ENCODE assay signal across 22 mouse cellular contexts in the genomic region with DNA sequence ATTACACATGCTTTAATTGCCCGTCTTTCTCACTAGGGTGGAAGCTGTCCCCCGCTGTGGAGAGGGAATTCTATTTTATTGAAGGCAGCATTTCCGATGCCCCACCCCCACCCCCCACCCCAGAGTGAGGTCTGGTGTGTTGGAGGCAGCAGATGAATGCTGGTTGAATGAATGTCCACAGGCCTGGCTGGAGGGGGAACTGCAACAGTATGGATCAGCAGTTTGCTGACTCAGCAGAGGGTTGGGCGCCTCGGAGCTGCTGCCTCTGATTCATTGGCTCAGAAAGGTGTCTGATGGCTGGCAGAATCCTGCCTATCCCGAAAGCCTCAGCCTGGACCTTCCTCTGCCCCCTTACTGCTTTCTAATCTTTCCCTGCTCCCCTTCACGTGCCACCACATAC.
A peak's percentile ranks its signal among the peaks of the same experiment; 100 is the strongest.
DNase-seq lines count a peak whose midpoint lies in the region; ATAC-seq and TF ChIP-seq lines count a peak whose summit lies in the region.
"Had no signal": no experiment of that assay in that cellular context is flagged by ENCODE, and none has a peak within 500 bp of the region (broad histone marks: within the 10 kb centered on the region; RNA-seq: fewer than 3 reads in every experiment).

No protein-coding gene starts in this region.

- no peak overlapping the region for H3K4me3 ChIP-seq in hindbrain, embryonic 16.5 days (ENCODE audit: low read length)
- no peak overlapping the region for H3K4me3 ChIP-seq in hindbrain, embryonic 11.5 days (ENCODE audit: low read depth, low read length)
- no peak overlapping the region for H3K4me3 ChIP-seq in midbrain, postnatal 0 days (ENCODE audit: low read depth, low read length)
- no peak overlapping the region for H3K4me3 ChIP-seq in midbrain, embryonic 15.5 days
- H3K4me3 ChIP-seq: hindbrain, embryonic 15.5 days; limb, embryonic 12.5 days; liver, embryonic 12.5 days; stomach, embryonic 15.5 days had no signal

- H3K4me2 ChIP-seq in hindbrain, embryonic 16.5 days (ENCODE audit: low read length): no peak overlapping the region
- no peak overlapping the region for H3K4me2 ChIP-seq in hindbrain, embryonic 11.5 days (replicated peaks; ENCODE audit: low read depth, low read length)
- H3K4me2 ChIP-seq in midbrain, postnatal 0 days (ENCODE audit: low read depth, low read length, poor library complexity, severe bottlenecking): no peak overlapping the region
- no peak overlapping the region for H3K4me2 ChIP-seq in midbrain, embryonic 15.5 days
- H3K4me2 ChIP-seq: hindbrain, embryonic 15.5 days; limb, embryonic 12.5 days; liver, embryonic 12.5 days; stomach, embryonic 15.5 days had no signal

- no peaks in the 10 kb centered on the region for H3K9me3 ChIP-seq in hindbrain, embryonic 16.5 days (ENCODE audit: control insufficient read depth, low read length)
- H3K9me3 ChIP-seq in hindbrain, embryonic 11.5 days (ENCODE audit: control insufficient read depth, low read length): no peaks in the 10 kb centered on the region
- H3K9me3 ChIP-seq in midbrain, postnatal 0 days (ENCODE audit: low read length): no peaks in the 10 kb centered on the region
- H3K9me3 ChIP-seq in midbrain, embryonic 15.5 days: no peaks in the 10 kb centered on the region
- H3K9me3 ChIP-seq: hindbrain, embryonic 15.5 days; limb, embryonic 12.5 days; stomach, embryonic 15.5 days had no signal

- 45% methylated on average over 7 of the region's 7 CpGs for WGBS in hindbrain, embryonic 16.5 days
- WGBS in hindbrain, embryonic 11.5 days: 66% methylated on average over 7 of the region's 7 CpGs
- WGBS in midbrain, postnatal 0 days: 59% methylated on average over 7 of the region's 7 CpGs
- WGBS in midbrain, embryonic 15.5 days: 52% methylated on average over 7 of the region's 7 CpGs

- no peak for ATAC-seq in hindbrain, embryonic 16.5 days
- ATAC-seq in hindbrain, embryonic 11.5 days (ENCODE audit: low FRiP score): no peak
- ATAC-seq in midbrain, postnatal 0 days (ENCODE audit: low FRiP score): no peak
- ATAC-seq in midbrain, embryonic 15.5 days (replicated peaks): no peak
- ATAC-seq: CD4-positive, CD25-positive, alpha-beta regulatory T cell, adult 4 months; intestine, postnatal 0 days; liver, embryonic 12.5 days had no signal

- no peak for TF ChIP-seq CTCF in midbrain, postnatal 0 days (IDR thresholded peaks at IDR 0.05)

- H3K9ac ChIP-seq in hindbrain, embryonic 16.5 days (ENCODE audit: low read depth, low read length): no peak overlapping the region
- H3K9ac ChIP-seq in hindbrain, embryonic 11.5 days (ENCODE audit: low read depth, low read length): no peak overlapping the region
- H3K9ac ChIP-seq in midbrain, postnatal 0 days (replicated peaks; ENCODE audit: low read length, poor library complexity, severe bottlenecking): no peak overlapping the region
- no peak overlapping the region for H3K9ac ChIP-seq in midbrain, embryonic 15.5 days
- H3K9ac ChIP-seq: hindbrain, embryonic 15.5 days; limb, embryonic 12.5 days; liver, embryonic 12.5 days; stomach, embryonic 15.5 days had no signal

- peak; percentile 27 for DNase-seq in embryo, embryonic 11 days
- no peak for DNase-seq in embryo, embryonic 9.5 days (ENCODE audit: extremely low spot score)
- DNase-seq in hindbrain, embryonic 11.5 days (ENCODE audit: low spot score): no peak
- peak; percentile 36 for DNase-seq in midbrain, postnatal 0 days (ENCODE audit: low spot score)
- peak; percentile 53 for DNase-seq in retina, postnatal 1 day
- no peak for DNase-seq in frontal cortex, postnatal 36 days (ENCODE audit: low spot score in 2 of 2)
- DNase-seq: adrenal gland, adult 2 months; cerebellum, adult 9-10 months; gastrocnemius, postnatal 36 days; kidney, postnatal 25 days; lung, adult 2 months; lung, postnatal 36 days; thymus, adult 18-20 months had no signal

- no peaks in the 10 kb centered on the region for H3K27me3 ChIP-seq in hindbrain, embryonic 16.5 days (replicated peaks; ENCODE audit: control insufficient read depth, insufficient read depth, low read length)
- no peaks in the 10 kb centered on the region for H3K27me3 ChIP-seq in hindbrain, embryonic 11.5 days (ENCODE audit: control insufficient read depth, insufficient read depth, low read length)
- H3K27me3 ChIP-seq in midbrain, postnatal 0 days (ENCODE audit: insufficient read depth, low read length): no peaks in the 10 kb centered on the region
- no peaks in the 10 kb centered on the region for H3K27me3 ChIP-seq in midbrain, embryonic 15.5 days (replicated peaks)
- H3K27me3 ChIP-seq: hindbrain, embryonic 15.5 days; limb, embryonic 12.5 days; liver, embryonic 12.5 days; stomach, embryonic 15.5 days had no signal

- H3K4me1 ChIP-seq in hindbrain, embryonic 16.5 days (ENCODE audit: control insufficient read depth, insufficient read depth, low read depth, low read length): no peaks in the 10 kb centered on the region
- H3K4me1 ChIP-seq in hindbrain, embryonic 11.5 days (replicated peaks; ENCODE audit: control insufficient read depth, insufficient read depth, low read length): no peaks in the 10 kb centered on the region
- no peaks in the 10 kb centered on the region for H3K4me1 ChIP-seq in midbrain, postnatal 0 days (ENCODE audit: insufficient read depth, low read length)
- peaks cover 6% of the 10 kb centered on the region; the same call in 1 of the 2 replicates for H3K4me1 ChIP-seq in midbrain, embryonic 15.5 days
- H3K4me1 ChIP-seq: limb, embryonic 12.5 days; liver, embryonic 12.5 days; stomach, embryonic 15.5 days had no signal

- 0 out of 2 replicates have a peak overlapping the region, but pooled peaks have one; percentile 18 for H3K27ac ChIP-seq in hindbrain, embryonic 16.5 days (ENCODE audit: low read depth, low read length)
- H3K27ac ChIP-seq in hindbrain, embryonic 11.5 days (ENCODE audit: low read depth, low read length): no peak overlapping the region
- no peak overlapping the region for H3K27ac ChIP-seq in midbrain, postnatal 0 days (ENCODE audit: low read depth, low read length)
- no peak overlapping the region for H3K27ac ChIP-seq in midbrain, embryonic 15.5 days
- H3K27ac ChIP-seq: hindbrain, embryonic 15.5 days; limb, embryonic 12.5 days; liver, embryonic 12.5 days; stomach, embryonic 15.5 days had no signal

- H3K36me3 ChIP-seq in hindbrain, embryonic 16.5 days (ENCODE audit: control insufficient read depth, insufficient read depth, low read length): no peaks in the 10 kb centered on the region
- H3K36me3 ChIP-seq in hindbrain, embryonic 11.5 days (ENCODE audit: control insufficient read depth, insufficient read depth, low read length): no peaks in the 10 kb centered on the region
- H3K36me3 ChIP-seq in midbrain, postnatal 0 days (ENCODE audit: insufficient read depth, low read length): no peaks in the 10 kb centered on the region
- no peaks in the 10 kb centered on the region for H3K36me3 ChIP-seq in midbrain, embryonic 15.5 days (replicated peaks)
- H3K36me3 ChIP-seq: G1E; hindbrain, embryonic 15.5 days; limb, embryonic 12.5 days; liver, embryonic 12.5 days; stomach, embryonic 15.5 days had no signal

Comparison
In these comparisons a context has a peak if more than half of its experiments do, and no peak if none do; other contexts are left out.
1. DNase-seq: peak in embryo, embryonic 11 days (single experiment), midbrain, postnatal 0 days (single experiment) and retina, postnatal 1 day (single experiment); none in embryo, embryonic 9.5 days (single experiment), hindbrain, embryonic 11.5 days (single experiment) and frontal cortex, postnatal 36 days (0 of 2).